Mouse (Mus musculus) C2C12 (cell line): ENCODE measurements around the gene Orm2.

Source experiments
- CTCF ChIP-seq: IDR thresholded peaks from one replicate; pipeline ENCODE4 v1.5.1; 2011; ENCODE audit not compliant: control insufficient read depth, insufficient read depth, insufficient read length
- MAX ChIP-seq: IDR thresholded peaks from one replicate; pipeline ENCODE4 v1.6.1; 2011; ENCODE audit warnings: mild to moderate bottlenecking, control low read depth
- MYOD1 ChIP-seq: IDR thresholded peaks from one replicate; pipeline ENCODE4 v1.6.1; 2011; ENCODE audit warnings: low read depth; ENCODE audit not compliant: control insufficient read depth, insufficient read length

DNA sequence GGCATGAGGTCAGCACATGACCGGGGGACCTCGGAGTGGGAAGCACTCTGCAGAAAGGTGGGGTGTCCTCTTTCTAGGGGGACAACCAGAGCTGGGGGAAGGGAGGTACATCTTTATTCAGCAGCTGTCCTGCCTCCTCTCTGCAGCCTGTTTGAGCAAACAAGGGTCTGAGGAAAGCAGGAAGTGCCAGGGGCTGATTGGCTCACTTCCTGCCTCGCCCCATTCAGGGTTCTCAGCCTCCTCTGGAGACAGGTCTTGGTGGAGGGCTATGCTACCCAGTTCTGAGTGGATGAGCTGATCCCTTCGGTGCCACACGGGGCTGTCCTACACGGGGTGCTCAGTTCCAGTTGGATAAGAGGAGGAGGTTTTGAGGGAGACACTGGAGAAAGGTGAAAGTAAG, 29.1 kb downstream of the Orm2 start:
- TF ChIP-seq CTCF (no peak), MAX (no peak), MYOD1 (no peak)
